Mouse (Mus musculus): Measurements from ENCODE around the gene Rbp1. TPM values are rescaled to one million over a fixed set of nuclear protein-coding genes. Genes with fewer than 3 reads are reported as not detected.

The Rbp1 gene
- 1 to 10 TPM; 7.3 to 8.6 (median 7.6) TPM for total RNA-seq (2022)

GRCm38 (mm10) chr9:98422656-98423055, at the start of gene Rbp1:
Gene Rbp1, plus strand, starts transcription at chr9:98422961.
- DNase-seq: no peak

GRCm38 (mm10) chr9:98373358-98373757, 49.4 kb upstream of the Rbp1 start:
- DNase-seq: no peak

- DNase-seq: no peak
Observed at GRCm38 (mm10) chr9:98374897-98375296, 47.9 kb upstream of the Rbp1 start.

- DNase-seq: no peak
Observed at GRCm38 (mm10) chr9:98375329-98376170, 47.2 kb upstream of the Rbp1 start.

- DNase-seq: no peak
Observed at GRCm38 (mm10) chr9:98379736-98380135, 43.0 kb upstream of the Rbp1 start.

DNA sequence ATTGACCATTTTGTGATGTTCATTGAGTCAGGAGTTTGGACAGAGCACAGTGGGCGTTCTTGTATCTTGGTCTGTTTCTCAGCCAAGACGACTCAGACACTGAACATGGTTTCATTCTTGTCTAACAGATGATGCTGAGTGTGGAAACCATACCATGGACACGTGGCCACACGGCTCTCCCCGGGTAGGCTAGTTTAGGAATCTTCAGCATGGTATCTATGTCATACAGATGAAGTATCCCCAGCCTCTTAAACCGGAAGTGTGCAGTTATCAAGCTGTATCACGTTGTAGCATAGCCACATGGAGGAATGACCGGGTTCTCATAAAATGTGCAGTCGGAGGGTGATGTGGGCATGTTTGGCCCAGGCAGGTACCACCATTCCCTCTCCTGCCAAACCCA, 42.2 kb upstream of the Rbp1 start:
- DNase-seq: no peak

- DNase-seq: no peak
Observed at GRCm38 (mm10) chr9:98387741-98388632, 34.8 kb upstream of the Rbp1 start.

DNA sequence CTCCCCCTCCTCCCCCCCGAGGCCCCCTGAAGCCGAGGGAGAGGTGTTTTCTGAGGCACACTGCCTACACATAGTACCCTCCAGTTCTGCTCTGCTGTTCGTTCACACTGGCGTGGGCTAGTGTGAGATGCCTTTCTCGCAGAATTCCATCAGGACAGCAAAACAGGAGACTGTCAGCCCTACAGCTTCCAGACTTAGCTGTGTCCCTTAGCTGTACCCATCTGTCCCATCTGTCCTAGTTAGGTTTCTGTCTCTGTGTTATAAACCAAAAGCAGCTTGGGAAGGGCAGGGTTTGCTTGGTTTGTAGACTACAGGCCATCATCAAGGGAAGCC, 34.2 kb upstream of the Rbp1 start:
- DNase-seq: no peak

DNA sequence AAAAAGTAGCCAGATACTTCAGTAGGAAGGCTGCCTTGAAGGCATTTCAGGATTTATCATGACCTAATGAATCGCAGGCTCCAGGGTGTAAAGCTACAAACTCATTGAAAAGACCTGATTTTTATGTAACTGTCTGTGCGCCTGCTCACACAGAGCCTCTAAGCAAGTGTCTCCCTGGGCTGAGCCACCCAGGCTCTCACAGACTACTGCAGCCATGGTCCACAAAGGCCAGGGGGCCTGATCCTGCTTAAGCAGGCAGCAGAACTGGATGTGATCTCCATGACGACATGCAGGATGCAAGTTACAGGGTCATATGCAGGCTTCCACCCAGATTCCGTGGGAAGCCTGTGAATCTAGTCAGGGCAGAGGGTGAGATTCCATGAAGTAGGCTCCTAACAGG, 29.3 kb upstream of the Rbp1 start:
- DNase-seq: no peak

GRCm38 (mm10) chr9:98397211-98397610, 25.6 kb upstream of the Rbp1 start:
- DNase-seq: no peak

- DNase-seq: no peak
Observed at GRCm38 (mm10) chr9:98397866-98398265, 24.9 kb upstream of the Rbp1 start.

DNA sequence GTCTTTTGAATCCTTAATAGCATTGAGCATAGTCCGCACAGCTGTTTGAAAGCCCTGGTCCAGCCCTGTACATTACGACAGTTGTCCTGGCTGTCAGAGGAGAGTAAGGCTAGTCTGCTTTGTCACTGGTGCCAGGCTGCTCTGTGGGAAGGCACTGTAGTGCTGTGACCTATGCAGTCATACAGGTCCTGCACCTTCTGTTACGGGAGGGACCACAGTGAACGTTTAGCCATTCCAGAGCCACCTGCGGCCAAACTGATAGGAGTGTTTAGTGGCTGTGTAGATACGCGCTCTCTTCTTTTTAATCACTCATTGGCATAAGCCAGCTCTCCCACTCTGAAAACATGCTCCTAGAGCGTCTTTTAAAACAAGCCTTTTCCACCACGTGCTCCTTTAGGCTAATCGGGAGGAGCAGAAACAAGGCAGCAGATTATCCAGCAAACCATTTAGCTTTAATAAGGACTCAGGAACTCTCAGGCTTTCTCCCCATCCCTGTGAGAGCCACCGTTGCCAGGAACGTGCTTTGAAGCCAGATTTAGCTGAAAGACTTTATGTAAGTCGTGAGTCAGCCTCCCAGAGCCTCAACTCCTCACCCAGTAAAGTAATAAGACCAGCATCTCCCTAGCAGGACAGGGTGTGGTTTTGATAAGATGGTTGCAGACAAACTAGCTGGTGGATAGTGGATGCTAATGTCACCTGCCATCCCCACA, 22.4 kb upstream of the Rbp1 start:
- DNase-seq: no peak

DNA sequence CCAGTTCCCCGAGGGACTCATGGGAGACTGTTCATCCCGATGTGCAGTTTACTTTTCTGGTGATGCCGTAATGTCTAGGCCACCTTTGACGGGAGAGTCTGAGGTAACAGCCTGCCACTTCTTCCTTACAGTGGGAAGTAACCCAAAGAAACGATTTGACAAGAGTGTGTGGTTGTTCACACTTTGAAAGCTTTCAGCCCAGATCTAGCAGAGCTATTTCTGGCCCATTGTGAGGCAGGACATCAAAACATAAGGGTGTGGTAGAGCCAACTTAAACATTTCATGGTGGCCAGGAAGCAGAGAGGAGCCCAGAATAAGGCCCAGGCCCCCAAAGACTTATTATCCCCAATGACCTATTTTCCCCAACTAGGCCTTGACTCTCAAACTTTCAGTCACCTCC, 21.1 kb upstream of the Rbp1 start:
- DNase-seq: no peak

DNA sequence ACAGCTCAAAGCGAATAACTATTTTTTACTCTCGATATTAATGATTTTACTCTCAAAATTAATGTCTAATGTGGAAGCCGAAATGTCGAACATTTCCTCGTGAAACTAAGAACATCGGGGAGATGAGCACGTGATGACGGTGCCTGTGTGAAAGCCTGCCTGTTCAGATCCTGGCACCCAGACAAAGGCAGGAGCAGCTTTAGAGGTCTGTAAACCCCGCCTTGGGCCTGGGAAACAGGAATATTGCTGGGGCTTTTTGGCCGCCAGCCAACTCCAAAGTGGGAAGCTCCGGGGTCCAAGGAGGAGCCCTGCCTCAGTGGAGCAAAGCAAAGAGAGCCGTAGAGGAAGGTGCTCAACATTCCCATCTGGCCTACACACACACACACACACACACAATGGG, 15.0 kb upstream of the Rbp1 start:
- DNase-seq: no peak

DNA sequence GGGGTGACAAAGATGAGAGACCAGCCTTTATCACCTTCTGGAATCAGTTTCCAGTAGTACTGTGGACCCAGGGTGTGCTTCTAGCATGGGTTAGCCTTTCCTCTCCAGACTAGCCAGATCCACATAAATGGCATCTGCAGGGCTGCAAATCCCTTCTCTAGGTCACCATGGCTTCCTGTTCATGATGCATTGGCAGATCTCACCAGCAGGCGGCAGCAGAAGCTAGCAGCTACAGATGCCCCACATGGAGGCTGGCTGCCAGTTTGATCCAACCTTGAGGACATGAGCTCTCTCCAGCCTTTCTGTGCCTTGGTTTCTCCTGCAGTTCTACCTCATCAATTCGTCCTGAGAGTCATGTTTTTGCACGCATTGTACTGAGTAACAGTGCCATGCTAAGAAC, 13.6 kb upstream of the Rbp1 start:
- DNase-seq: peak; percentile 50

GRCm38 (mm10) chr9:98415427-98415826, 7.3 kb upstream of the Rbp1 start:
- DNase-seq: no peak

GRCm38 (mm10) chr9:98417919-98418318, 4.8 kb upstream of the Rbp1 start:
- DNase-seq: no peak

DNA sequence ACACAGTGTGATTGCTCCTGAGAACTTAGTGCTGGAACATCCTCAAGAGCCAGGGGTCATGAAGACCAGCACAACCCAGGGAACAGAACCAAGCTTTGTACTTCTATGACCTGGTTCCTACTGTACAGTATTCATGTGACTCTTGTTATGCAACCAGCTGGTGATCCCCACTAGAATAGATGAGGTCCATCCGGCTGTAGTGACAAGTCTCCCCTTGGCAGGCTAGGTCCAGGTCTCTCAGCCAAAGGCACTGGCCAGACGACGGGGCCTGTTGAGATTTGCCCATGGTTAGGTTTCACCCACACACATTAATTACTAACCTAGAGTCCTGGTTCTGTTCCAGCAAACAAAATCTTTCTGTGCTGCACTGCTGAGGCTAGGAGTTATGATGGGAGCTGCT, 4.4 kb upstream of the Rbp1 start:
- DNase-seq: no peak

GRCm38 (mm10) chr9:98420666-98421065, 2.1 kb upstream of the Rbp1 start:
- DNase-seq: no peak

DNA sequence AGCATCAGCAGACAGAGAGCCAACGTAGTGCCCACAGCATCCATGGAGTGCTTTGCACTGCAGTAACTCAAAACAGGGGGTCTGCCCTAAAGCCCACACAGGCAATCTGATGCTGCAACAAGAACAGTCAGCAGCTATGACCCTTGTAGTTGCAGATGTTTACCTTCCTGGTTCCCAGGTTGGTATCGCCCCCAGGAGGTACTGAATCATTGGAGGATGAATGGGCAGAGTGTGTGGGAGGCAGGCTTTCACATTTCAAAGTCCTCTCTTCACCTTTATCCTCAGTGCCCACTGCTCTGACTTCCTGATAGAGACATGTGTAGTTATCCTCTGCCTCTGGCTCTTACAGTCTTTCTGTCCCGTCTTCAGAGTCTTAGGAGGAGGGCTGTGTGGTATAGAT, 858 bp upstream of the Rbp1 start:
- no peak for DNase-seq

DNA sequence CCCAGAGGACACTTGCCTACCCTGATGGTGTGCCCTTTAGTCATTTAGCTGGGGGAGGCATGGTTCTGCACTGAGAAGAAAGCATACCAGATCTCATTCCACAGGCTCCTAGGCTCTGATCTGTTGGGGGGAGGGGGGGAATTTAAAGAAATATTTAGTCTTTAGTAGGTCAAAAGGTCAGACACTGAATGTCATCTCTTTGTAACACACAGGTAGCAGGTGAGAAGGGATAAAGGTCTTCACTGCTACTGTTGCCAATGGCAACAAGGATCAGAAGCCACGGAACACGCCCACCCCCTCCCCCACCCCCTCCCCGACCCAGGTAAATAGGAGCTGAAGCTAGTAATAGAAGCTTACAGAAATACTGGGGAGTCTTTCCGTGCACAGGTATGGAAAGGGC, 930 bp downstream of the Rbp1 start:
- DNase-seq: no peak

- no peak for DNase-seq
Observed at GRCm38 (mm10) chr9:98424291-98424690, 1.5 kb downstream of the Rbp1 start.

- DNase-seq: no peak
Observed at GRCm38 (mm10) chr9:98424725-98425210, 2.0 kb downstream of the Rbp1 start.

All from adrenal gland, adult 8-10 months (tissue).